Mouse (Mus musculus) forebrain, embryonic 16.5 days (tissue): ENCODE results near the gene Rbm14. TPM values are rescaled to one million over a fixed set of nuclear protein-coding genes. Genes with fewer than 3 reads are reported as not detected.

Experiments used
- ATAC-seq: fragments of 200-750 bp; cut with Nextera tagmentation; 2 replicates; pipeline ENCODE4 v1.8.0; 2017; ENCODE audit warnings: mild to moderate bottlenecking, moderate library complexity
- H3K27ac ChIP-seq: fragments of 300-500 bp; sonication (generic); 2 replicates; pipeline ENCODE4 v1.5.1; 2014; ENCODE audit warnings: low read length, control low read depth
- H3K27me3 ChIP-seq: fragments of 300-500 bp; sonication (generic); replicated peaks from 2 replicates; pipeline ENCODE4 v1.6.1; 2014; ENCODE audit warnings: low read length; ENCODE audit not compliant: control insufficient read depth, insufficient read depth
- H3K36me3 ChIP-seq: fragments of 300-500 bp; sonication (generic); 2 replicates; pipeline ENCODE4 v1.6.1; 2014; ENCODE audit not compliant: control insufficient read depth, insufficient read depth
- H3K4me1 ChIP-seq: fragments of 300-500 bp; sonication (generic); replicated peaks from 2 replicates; pipeline ENCODE4 v1.6.1; 2014; ENCODE audit warnings: low read length; ENCODE audit not compliant: control insufficient read depth, insufficient read depth
- H3K4me2 ChIP-seq: fragments of 300-500 bp; sonication (generic); 2 replicates; pipeline ENCODE4 v1.6.1; 2014; ENCODE audit warnings: mild to moderate bottlenecking, low read length, control low read depth
- H3K4me3 ChIP-seq: fragments of 300-500 bp; sonication (generic); replicated peaks from 2 replicates; pipeline ENCODE4 v1.5.1; 2014; ENCODE audit warnings: mild to moderate bottlenecking, low read length, control low read depth
- H3K9ac ChIP-seq: fragments of 300-500 bp; sonication (generic); replicated peaks from 2 replicates; pipeline ENCODE4 v1.6.1; 2014; ENCODE audit warnings: low read depth, low read length, control low read depth
- H3K9me3 ChIP-seq: fragments of 300-500 bp; sonication (generic); 2 replicates; pipeline ENCODE4 v1.6.1; 2016; ENCODE audit warnings: low read length; ENCODE audit not compliant: control insufficient read depth
- WGBS: fragments of 180-500 bp; shearing (Covaris S2); extraction: QIAGEN DNeasy Blood & Tissue Kit; methylation state at CpG from one replicate; pipeline ENCODE4 v1.1.7; 2014; 5-methylcytosine and 5-hydroxymethylcytosine counted together
- polyA plus RNA-seq: library from polyadenylated mRNA; unstranded; fragments of >200 nt; fragmentation: Nextera tagmentation; extraction: Ambion mirVana; gene quantifications from 2 replicates; pipeline ENCODE4 v1.2.1, GENCODE M21; 2015

The Rbm14 gene
- polyA plus RNA-seq, 1 experiment from 2014 or later, result 86.0 TPM

DNA sequence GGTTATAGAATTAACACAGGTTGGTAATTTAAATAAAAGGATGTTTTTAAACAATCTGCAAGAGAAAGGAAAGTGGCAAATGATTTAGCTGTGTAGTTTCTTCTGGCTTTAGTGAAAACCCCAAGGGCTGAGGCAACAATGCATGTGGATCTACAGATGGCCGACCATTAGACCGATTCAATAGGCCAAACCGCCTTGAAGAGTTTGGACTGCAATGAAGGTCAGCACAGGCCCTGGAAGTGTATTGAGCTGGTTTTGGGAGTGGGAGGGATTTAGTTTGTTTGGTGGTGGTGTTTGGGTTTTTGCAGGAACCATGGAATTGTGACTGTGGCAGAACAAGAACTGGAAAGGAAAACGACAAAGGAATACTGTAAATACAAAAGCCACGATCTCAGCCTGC lies 12.4 kb downstream of the Rbm14 start:
- WGBS, result 88% methylated on average over 5 of the region's 5 CpGs
- no peak overlapping the region for H3K27ac ChIP-seq
- H3K36me3 ChIP-seq, result peaks cover 27% of the 10 kb centered on the region
- H3K4me2 ChIP-seq, result no peak overlapping the region
- H3K4me3 ChIP-seq, result no peak overlapping the region
- peaks cover 7% of the 10 kb centered on the region for H3K4me1 ChIP-seq
- H3K27me3 ChIP-seq, result no peaks in the 10 kb centered on the region
- no peak for ATAC-seq
- no peak overlapping the region for H3K9ac ChIP-seq
- no peaks in the 10 kb centered on the region for H3K9me3 ChIP-seq

DNA sequence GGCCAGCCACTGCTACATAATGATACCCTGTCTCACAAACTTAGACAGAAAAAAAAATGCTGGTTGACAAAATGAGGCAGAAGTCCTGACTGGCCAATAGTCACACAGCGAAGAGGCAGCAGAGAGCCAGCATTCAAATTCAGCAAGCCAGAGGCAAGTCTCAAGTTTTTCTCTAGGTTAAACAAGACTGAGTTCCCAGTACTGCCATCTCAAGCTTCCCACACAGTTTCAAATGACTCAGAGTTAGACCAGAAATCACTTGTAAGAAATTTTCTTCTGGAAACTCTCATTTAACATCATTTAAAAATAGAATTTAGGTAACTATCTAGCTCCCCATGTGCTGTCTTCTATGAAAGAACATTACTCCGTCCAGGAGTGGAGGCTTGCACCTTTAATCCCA lies 13.6 kb downstream of the Rbm14 start:
- H3K27me3 ChIP-seq, result no peaks in the 10 kb centered on the region
- peaks cover 9% of the 10 kb centered on the region for H3K4me1 ChIP-seq
- peaks cover 22% of the 10 kb centered on the region for H3K36me3 ChIP-seq
- H3K9ac ChIP-seq, result no peak overlapping the region
- H3K27ac ChIP-seq, result no peak overlapping the region
- H3K4me3 ChIP-seq, result no peak overlapping the region
- 98% methylated on average over 2 of the region's 2 CpGs for WGBS
- H3K9me3 ChIP-seq, result no peaks in the 10 kb centered on the region
- no peak overlapping the region for H3K4me2 ChIP-seq
- ATAC-seq, result no peak

DNA sequence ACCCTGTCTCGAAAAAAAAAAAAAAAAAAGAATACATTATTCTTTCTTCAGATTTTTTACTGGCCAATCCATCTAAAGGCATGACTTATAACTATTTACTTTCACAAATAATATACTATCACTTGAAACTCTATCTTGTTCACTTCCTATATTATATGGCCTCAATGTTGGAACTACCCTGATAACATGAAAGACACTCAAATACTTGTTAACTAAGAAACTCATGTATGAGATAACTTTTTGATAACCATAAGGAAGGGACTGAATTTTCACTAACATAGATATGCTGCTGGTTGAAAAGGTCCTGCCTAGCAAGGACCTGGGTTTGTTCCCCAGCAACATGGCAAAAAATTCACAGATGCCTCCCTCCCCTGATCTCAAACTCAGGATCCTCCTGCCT lies 15.5 kb downstream of the Rbm14 start:
- WGBS, result 80% methylated on average over 1 of the region's 1 CpGs
- H3K4me3 ChIP-seq, result no peak overlapping the region
- H3K27ac ChIP-seq, result no peak overlapping the region
- H3K9ac ChIP-seq, result no peak overlapping the region
- H3K27me3 ChIP-seq, result no peaks in the 10 kb centered on the region
- H3K36me3 ChIP-seq, result peaks cover 23% of the 10 kb centered on the region
- no peaks in the 10 kb centered on the region for H3K9me3 ChIP-seq
- no peak overlapping the region for H3K4me2 ChIP-seq
- peaks cover 26% of the 10 kb centered on the region for H3K4me1 ChIP-seq
- ATAC-seq, result no peak

DNA sequence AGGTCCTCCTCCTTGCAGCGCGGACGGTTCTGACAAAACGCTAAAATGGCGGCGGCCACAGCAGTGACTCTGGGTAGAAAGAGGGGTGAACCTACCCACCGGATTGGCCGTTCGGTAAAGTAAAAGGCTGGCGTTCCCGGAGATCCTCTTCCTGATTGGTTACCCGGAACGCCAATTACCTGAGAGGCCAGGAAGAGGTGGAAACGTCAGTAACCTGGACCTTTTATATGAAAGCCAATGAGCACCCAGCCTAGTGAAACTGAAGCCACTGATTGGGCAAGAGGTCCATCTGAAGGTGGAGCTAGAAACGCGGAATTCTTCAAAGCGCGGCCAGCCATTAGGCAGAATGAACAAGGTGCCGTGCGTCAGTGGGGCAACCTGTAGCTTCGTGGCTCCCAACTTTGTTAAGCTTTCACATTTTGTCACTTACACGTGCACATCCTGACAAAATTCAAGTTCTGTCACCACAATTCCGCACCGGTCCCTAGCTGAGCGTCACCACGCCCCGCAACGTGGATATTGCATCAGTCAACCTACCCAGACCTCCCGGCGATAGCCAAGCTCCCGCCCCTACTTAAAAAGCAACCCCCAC lies 17.5 kb downstream of the Rbm14 start, which contains the start of gene Rbm4:
Rbm4 (minus strand) TSS at position 71 of the 592 bp plus-strand sequence.
- ATAC-seq, result peak; percentile 99
- peak within 1 kb of the TSS; percentile 88 for H3K4me2 ChIP-seq
- H3K9me3 ChIP-seq, result no peaks in the 10 kb centered on the region
- peak within 1 kb of the TSS; percentile 88 for H3K27ac ChIP-seq
- under 1% methylated on average over 31 of the region's 31 CpGs for WGBS
- H3K4me3 ChIP-seq, result peak within 1 kb of the TSS; percentile 80
- H3K4me1 ChIP-seq, result peaks cover 44% of the 10 kb centered on the region
- peaks cover 14% of the 10 kb centered on the region for H3K36me3 ChIP-seq
- peak within 1 kb of the TSS; percentile 75 for H3K9ac ChIP-seq
- no peaks in the 10 kb centered on the region for H3K27me3 ChIP-seq

DNA sequence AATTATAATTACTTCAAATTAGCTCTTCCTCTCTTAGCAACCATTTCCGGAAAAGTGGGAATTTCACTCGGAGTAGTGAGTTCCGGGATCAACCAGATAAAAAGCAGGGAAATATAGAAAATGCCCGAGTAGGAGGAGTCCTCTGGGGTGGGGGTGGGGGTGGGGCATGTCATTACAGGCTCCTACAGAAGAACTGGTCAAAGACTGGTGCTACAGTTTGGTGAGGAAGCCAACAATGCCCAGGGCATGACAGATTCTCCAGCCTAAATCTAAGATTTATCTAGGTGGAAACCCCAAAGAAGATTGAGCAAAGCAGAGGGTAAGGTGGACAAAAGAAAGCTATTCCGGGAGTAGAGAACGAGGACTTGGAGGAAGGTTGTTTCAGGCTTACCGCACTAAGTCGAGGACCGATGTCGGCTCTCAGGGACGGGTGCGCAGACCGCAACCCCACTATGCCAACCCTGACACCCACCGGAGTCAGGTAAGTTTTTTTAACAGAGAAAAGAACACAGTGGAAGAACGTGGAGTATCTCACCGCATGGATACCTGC lies 18.1 kb downstream of the Rbm14 start:
- peak overlapping the region; percentile 75 for H3K9ac ChIP-seq
- peak; percentile 30; the same call in 1 of the 2 replicates for ATAC-seq
- peaks cover 13% of the 10 kb centered on the region for H3K36me3 ChIP-seq
- H3K27ac ChIP-seq, result peak overlapping the region; percentile 88
- H3K4me1 ChIP-seq, result peaks cover 47% of the 10 kb centered on the region
- H3K27me3 ChIP-seq, result no peaks in the 10 kb centered on the region
- peak overlapping the region; percentile 86 for H3K4me2 ChIP-seq
- under 1% methylated on average over 16 of the region's 16 CpGs for WGBS
- no peaks in the 10 kb centered on the region for H3K9me3 ChIP-seq
- H3K4me3 ChIP-seq, result peak overlapping the region; percentile 80

DNA sequence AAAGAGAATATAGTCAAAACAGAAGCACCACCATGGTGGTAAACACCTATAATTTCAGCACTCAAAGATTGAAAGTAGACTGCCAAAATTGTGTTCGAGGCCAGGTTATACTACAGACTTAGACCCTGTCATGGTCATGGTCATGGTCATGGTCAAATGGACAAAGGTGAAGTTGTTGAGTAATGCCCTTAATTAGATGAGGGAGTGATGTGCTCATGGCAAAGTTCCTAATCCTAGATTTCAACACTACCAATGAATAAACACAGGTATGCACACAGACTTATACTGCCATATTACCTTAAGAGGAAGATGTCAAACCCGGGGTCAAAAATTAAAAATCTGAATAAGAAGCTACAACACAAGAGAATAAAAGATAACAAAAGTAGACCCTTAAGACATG lies 25.1 kb downstream of the Rbm14 start:
- H3K4me1 ChIP-seq, result peaks cover 37% of the 10 kb centered on the region
- 94% methylated on average over 2 of the region's 2 CpGs for WGBS
- H3K4me3 ChIP-seq, result no peak overlapping the region
- H3K36me3 ChIP-seq, result peaks cover 37% of the 10 kb centered on the region
- no peak for ATAC-seq
- no peak overlapping the region for H3K27ac ChIP-seq
- H3K27me3 ChIP-seq, result no peaks in the 10 kb centered on the region
- H3K9ac ChIP-seq, result no peak overlapping the region
- H3K4me2 ChIP-seq, result no peak overlapping the region
- no peaks in the 10 kb centered on the region for H3K9me3 ChIP-seq

DNA sequence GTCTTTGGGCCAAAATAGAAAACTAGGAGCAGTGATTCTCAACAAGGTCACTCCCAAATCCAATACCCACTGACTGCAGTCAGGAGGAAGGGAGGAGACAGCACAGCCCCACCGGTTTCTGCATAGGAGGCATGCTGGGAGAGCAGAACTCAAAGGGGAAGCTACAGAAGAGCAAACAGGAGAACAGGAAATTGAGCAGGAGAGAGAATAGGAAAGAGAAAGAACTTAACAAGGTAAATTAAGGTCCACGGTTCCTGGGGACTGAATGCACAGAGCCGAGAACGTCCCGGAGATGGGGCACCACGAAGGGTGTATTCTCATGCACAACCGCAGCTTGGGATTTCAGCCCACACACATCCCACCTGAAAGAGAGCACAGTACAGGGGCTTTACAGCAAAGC lies 26.2 kb downstream of the Rbm14 start:
- Histone ChIP-seq H3K9ac (no peak overlapping the region), H3K9me3 (no peaks in the 10 kb centered on the region), H3K4me2 (no peak overlapping the region), H3K4me1 (peaks cover 26% of the 10 kb centered on the region), H3K27me3 (no peaks in the 10 kb centered on the region), H3K36me3 (peaks cover 35% of the 10 kb centered on the region), H3K27ac (no peak overlapping the region), H3K4me3 (no peak overlapping the region)
- WGBS, result 91% methylated on average over 7 of the region's 7 CpGs
- no peak for ATAC-seq

DNA sequence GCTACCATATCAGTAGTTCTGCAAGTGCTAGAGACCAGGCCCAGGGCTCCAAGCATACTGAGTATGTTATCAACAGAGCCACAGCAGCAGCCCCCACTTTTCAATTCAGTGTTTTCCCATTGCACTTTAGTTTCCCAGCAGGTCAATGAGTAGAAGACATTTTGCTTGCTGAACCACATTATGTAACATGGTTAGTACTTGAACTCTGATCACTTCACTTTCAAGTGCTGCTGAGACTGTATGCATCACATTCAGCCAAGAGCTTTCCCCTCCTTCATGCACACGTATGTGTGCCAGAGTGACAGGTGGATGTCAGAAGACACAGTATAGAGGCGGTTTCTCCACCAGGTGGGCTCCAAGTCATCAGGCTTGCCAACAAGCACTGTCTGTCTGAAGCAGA lies 28.5 kb downstream of the Rbm14 start:
- H3K4me1 ChIP-seq, result peaks cover 14% of the 10 kb centered on the region
- ATAC-seq, result no peak
- H3K27me3 ChIP-seq, result no peaks in the 10 kb centered on the region
- H3K9ac ChIP-seq, result no peak overlapping the region
- H3K4me3 ChIP-seq, result no peak overlapping the region
- WGBS, result 83% methylated on average over 2 of the region's 2 CpGs
- H3K4me2 ChIP-seq, result no peak overlapping the region
- H3K36me3 ChIP-seq, result peaks cover 37% of the 10 kb centered on the region
- no peaks in the 10 kb centered on the region for H3K9me3 ChIP-seq
- no peak overlapping the region for H3K27ac ChIP-seq

DNA sequence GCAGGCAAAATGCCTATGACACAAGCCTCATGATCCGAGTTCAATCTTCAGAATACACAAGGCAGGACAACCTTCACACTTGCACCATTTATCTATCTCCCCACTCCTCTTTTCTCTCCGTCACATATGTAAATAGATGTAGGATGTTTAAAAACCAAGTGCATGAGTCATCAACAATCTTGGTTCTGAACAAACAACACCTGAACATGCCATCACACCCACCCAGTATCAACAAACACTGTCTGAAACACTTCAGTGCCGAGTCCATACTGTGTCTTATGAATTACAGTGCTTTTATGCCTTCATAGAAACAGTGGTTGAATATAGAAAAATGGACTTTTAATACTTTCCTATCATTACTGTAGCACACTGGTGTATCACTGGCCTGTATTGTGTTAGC lies 38.6 kb downstream of the Rbm14 start:
- no peak overlapping the region for H3K9ac ChIP-seq
- no peaks in the 10 kb centered on the region for H3K9me3 ChIP-seq
- no peak for ATAC-seq
- H3K4me2 ChIP-seq, result no peak overlapping the region
- no peak overlapping the region for H3K27ac ChIP-seq
- H3K4me1 ChIP-seq, result no peaks in the 10 kb centered on the region; the same call in 1 of the 2 replicates
- H3K36me3 ChIP-seq, result peaks cover 21% of the 10 kb centered on the region
- no peak overlapping the region for H3K4me3 ChIP-seq
- H3K27me3 ChIP-seq, result no peaks in the 10 kb centered on the region
- WGBS, result 88% methylated on average over 3 of the region's 3 CpGs
